Mouse (Mus musculus) T-cell, adult 66 days (primary cell): Measurements from ENCODE around the gene Mut. TPM values are rescaled to one million over a fixed set of nuclear protein-coding genes. Genes with fewer than 3 reads are reported as not detected.

Experiments
- total RNA-seq, 2 experiments: library from RNA; stranded (reverse); gene quantifications; 3 replicates in 1 of 2; 4 replicates in 1 of 2; pipeline ENCODE4 v1.2.4; 2023

Gene Mut
- 10 to 100 TPM in 1 of 2 experiments, 1 to 10 TPM in 1; 9.7 to 12.4 TPM for total RNA-seq

DNA sequence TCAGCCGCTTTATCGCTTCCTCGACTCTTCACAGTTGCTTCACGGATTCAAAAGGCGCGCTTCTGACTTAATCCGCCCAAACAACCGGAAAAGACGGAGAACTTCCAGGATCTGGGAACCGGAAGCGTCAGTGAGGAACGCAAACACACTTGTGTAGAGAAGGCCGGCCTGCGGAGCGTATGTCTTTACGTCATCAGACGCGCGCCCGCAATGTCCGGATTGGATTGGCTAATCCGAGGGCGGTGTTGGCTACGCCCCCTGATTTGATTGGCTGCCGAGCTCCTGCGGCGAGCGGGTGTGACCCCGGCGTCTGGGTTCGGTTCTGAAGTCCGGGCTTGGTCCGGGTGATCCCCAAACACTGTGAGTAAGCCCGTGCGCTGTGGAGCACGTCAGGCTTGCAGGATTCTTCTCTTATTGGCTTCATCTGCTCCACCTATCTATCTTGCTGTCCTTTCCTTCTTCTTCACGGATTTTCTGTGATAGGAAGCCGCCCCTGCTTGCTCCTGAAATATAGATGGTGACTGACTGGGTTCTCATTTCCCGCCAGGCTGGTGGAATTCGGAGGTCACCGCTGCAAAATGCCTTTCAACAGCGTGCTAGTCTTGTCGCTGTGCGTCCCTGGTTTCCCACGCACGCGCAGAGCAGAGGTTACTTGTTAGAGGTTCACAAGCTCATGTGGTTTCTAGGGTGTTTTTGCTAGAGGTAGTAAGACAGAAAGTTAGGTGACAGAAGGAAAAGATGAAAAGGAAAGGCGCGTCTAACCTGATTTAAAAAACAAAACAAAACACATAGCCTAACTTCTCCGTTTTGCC lies at the start of gene Mut, which contains the start of gene Cenpq:
TSS of gene Mut (plus strand) at position 266 of the 812 bp plus-strand sequence.
TSS of gene Cenpq (minus strand) at position 628 of the 812 bp plus-strand sequence.

DNA sequence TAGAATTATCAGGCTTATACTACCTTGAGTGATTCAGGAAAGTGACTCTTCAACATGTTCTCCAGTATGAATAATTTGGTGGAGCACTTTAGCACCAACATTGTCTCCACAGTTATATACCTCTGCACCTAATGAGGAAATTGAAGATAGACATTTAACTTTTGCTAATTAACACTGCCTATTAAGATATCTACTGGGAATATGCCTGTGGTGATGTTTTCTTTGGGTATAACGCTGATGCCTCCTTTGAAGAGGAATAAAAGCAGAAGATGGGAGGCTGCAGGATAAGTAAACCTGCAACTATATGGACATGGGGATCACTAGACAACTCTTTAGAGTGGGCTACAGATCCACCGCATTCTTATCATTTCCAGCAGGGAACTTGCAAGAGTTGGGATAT lies 20.2 kb upstream of the Mut start, which contains the start of gene Glyatl3:
TSS of gene Glyatl3 (minus strand) at position 101 of the 400 bp plus-strand sequence.

Other genes with a start within 250 kb of the Mut start
- gene Esp1, start 207.6 kb upstream of the Mut start, total RNA-seq: not detected
- gene Crisp2, start 127.7 kb upstream of the Mut start, total RNA-seq: not detected
- gene Rhag, start 123.6 kb upstream of the Mut start, total RNA-seq: not detected
- gene 9130008F23Rik, start 54.1 kb upstream of the Mut start, total RNA-seq: not detected
- under 1 TPM in 1 of 2 experiments, not detected in 1; 0.80 TPM for gene Glyatl3, start 20.3 kb upstream of the Mut start, total RNA-seq
- gene Cenpq, start 362 bp downstream of the Mut start, total RNA-seq: 10 to 100 TPM; 40.2 to 41.8 TPM